ENCODE assay signal across 8 mouse cellular contexts in the genomic region with DNA sequence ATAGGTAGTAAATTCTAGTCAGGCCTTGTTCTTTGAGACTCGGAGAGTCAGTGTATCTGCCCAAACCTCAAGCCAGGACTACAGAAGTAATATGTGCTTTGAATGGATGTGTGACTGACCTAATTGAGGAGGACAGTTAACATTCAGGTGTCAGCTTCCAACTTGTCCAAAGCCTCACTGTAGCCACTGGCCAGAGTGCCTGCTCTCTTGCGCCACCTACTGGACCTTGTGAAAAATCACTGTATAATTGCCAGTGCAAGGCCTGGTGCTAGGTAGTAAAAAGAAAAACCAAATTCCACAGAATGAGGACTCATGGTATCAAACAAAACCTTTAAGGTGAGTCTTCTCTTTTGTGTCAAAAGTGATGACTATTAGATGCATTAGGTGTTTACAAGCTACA.
DNase-seq lines count a peak whose midpoint lies in the region; ATAC-seq lines count a peak whose summit lies in the region.

No protein-coding gene starts in this region.

- WGBS in forebrain, embryonic 12.5 days, result 36% methylated on average over 2 of the region's 2 CpGs
- 32% methylated on average over 2 of the region's 2 CpGs for WGBS in hindbrain, embryonic 12.5 days

- H3K27me3 ChIP-seq in forebrain, embryonic 12.5 days, result no peaks in the 10 kb centered on the region
- H3K27me3 ChIP-seq in hindbrain, embryonic 12.5 days, result no peaks in the 10 kb centered on the region

- peak; percentile 17 for DNase-seq in layer of hippocampus, adult 11-12 months (ENCODE audit: low spot score)
- no peak for DNase-seq in layer of hippocampus, adult 9-11 months
- DNase-seq in c-Kit-positive CD71-negative TER-119-negative erythroid progenitor cells, embryonic 14.5 days (ENCODE audit: low read depth), result peak; percentile 62
- peak; percentile 9 to 47 for DNase-seq in layer of hippocampus, postnatal 25 days (ENCODE audit: extremely low spot score in 1 of 2, low spot score in 1 of 2)
- DNase-seq in spleen, postnatal 14 days (ENCODE audit: low spot score in 2 of 2), result peak; percentile 8 to 44

- no peak overlapping the region for H3K4me3 ChIP-seq in forebrain, embryonic 12.5 days (replicated peaks)
- no peak overlapping the region for H3K4me3 ChIP-seq in hindbrain, embryonic 12.5 days

- no peaks in the 10 kb centered on the region for H3K9me3 ChIP-seq in forebrain, embryonic 12.5 days
- no peaks in the 10 kb centered on the region for H3K9me3 ChIP-seq in hindbrain, embryonic 12.5 days (replicated peaks)

- no peaks in the 10 kb centered on the region for H3K4me1 ChIP-seq in forebrain, embryonic 12.5 days
- no peaks in the 10 kb centered on the region for H3K4me1 ChIP-seq in hindbrain, embryonic 12.5 days

- H3K9ac ChIP-seq in forebrain, embryonic 12.5 days, result no peak overlapping the region
- no peak overlapping the region for H3K9ac ChIP-seq in hindbrain, embryonic 12.5 days

- no peak overlapping the region for H3K27ac ChIP-seq in forebrain, embryonic 12.5 days
- no peak overlapping the region for H3K27ac ChIP-seq in hindbrain, embryonic 12.5 days

- ATAC-seq in forebrain, embryonic 12.5 days (ENCODE audit: low FRiP score), result peak; percentile 81
- ATAC-seq in hindbrain, embryonic 12.5 days (ENCODE audit: low FRiP score), result peak; percentile 67
- peak; percentile 89 for ATAC-seq in megakaryocyte-erythroid progenitor cell, adult 5-6 weeks (replicated peaks; ENCODE audit: low FRiP score, low TSS enrichment, poor library complexity, severe bottlenecking)

- no peaks in the 10 kb centered on the region for H3K36me3 ChIP-seq in forebrain, embryonic 12.5 days (replicated peaks)
- no peaks in the 10 kb centered on the region for H3K36me3 ChIP-seq in hindbrain, embryonic 12.5 days

- H3K4me2 ChIP-seq in forebrain, embryonic 12.5 days, result no peak overlapping the region
- no peak overlapping the region for H3K4me2 ChIP-seq in hindbrain, embryonic 12.5 days (replicated peaks)
